Mouse (Mus musculus) right cerebral cortex, postnatal 10 days (tissue): ENCODE results near the gene Ache.
"Not testable (repeated sequence)": the region's sequence is repeated elsewhere in the genome, so short reads cannot be mapped to it uniquely, and the experiment has no call there.

Experiments used
- DNase-seq, 2 experiments: peaks; one replicate each; pipeline ENCODE4 v3.0.0; 2021; ENCODE audit warnings: low spot score in 2 of 2

Gene Ache

DNA sequence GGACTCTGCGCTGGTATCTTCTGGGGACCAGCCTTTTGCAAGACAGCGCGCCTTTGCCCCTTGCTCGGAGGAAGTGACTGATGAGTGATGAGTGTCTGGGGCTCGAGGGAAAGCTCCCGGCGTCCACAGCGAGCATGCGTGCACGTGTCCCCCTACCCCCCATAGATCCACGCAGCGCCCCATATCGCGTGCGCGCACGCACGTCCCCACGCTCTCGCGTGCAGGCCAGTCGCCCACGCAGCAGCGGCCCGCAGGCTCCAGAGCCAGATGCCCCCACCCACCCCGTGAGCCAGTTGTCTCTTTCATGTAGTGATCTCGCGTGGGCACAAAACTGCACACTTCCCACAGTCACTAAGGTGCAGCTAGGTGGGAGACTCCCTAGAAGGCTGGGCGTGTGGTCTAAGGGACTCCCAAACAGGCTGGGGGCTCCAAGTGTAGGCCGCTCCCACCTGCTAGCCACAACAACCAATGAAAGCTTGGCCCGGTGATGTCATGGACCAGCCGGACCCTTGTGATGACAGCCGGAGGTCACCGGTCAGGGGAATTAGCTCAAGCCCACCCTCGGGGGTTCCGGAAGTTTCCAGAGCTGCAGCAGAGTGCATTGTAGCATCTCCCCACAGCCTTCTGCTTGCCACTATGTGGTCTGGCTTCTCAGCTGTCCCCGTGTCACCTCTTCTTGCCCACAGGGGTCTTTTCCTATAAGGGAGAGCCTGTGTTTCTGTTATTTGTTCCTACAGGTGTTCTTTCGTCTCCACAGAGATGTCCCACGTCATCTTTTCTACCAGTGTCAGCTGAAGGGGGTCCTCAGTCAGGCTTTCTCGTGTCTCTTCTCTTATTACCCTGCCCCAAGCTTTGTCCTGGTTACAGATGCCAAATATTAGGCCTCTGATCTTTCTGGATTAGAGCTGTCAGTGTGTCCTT, at the start of gene Ache:
Gene Ache, plus strand, starts transcription at position 488 of the 921 bp plus-strand sequence.
- DNase-seq, result peak; percentile 87 to 91

DNA sequence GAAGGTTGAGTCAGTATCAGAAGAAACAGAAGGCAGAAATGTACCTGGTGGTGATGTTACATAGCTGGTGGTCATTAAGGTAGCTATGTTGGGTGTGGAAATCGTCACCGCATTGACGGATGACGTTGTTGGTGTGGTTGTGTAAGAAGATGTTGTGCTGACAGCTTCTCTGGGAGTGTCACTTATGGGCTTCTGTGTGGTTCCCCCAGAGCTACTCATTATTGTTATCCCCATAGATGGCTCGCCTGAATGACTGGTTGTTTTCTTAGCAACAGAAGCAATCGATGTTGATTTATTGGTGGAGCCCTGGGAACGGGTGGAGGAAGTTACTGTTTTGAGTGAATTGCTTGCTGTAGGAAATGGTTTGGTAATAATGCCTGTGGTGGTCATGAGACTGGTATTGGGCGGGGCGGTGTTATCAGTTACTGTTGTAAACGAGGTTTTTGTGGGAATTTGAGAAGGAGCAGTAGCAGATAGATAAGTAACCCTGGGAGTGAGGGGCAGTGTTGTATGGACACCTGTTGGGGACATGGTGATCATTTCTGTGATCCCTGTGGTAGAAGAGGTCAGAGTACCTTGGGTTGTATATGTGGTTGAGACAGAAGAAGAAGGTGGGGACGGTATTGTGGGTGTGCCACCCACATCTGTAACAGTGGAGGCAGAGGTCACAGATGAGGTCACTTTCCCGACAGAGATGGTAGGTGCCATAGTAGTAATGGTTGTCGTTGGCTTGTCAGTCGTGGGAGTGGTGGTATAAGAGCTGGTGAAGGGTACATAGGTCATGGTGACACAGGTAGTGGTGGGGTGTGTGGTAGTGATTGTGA, 23.2 kb upstream of the Ache start:
- DNase-seq, result no peak

DNA sequence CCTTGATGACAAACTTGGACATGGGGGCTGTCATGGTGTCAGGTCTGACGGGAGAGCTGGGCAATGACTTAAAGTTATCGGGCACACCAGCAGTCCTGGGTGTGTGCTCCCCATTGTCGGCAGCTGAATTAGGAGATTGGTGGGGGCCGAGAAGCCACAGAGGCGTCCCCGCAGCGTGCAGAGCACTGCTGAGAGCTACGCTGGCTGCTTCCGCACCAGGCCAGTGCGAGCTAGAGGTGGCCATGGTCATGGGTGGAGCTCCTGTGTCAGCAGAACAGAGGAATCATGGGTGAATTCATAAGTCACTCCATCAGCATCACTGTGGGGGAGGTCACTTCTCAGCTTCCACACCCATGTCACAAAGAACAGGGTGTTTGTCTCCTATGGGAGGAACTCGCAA, 22.5 kb upstream of the Ache start:
- no peak for DNase-seq

DNA sequence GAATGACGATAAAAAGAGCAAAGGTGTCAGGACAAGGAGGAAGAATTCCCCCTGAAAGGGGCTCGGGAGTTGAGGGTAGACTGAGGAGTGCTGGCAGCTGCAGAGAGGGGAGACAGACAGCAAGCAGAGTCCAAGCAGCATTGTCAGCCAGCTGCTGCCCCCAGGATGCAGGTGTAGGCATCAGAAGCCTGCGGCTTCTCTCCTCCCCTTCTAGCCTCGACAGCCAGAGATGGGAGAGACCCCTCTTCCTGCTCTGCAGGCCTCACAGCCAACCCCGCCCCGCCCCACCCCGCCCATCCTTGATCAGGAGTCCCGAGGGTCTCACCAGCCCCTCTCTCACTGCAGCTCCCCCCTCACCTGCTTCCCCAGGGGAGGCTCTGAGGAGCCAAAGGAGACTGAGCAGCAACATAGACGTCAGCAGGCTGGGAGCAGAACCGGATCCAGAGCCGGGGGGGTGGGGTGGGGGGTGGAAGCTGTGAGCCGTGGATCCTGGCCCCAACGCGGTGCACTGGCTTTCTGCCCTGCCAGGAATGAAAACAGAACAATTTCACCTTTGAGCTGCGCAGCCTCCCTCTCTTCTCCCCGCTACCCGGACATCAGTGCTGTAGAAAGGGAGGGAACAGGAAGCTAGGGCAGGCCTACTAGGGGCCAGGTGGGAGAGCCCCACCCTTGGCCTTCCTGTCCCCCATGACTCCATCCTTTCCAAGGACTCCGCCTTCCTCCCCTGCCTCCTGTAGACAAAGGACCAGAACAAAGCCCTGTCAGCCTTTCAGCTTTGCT, 19.0 kb upstream of the Ache start:
- DNase-seq, result no peak

- DNase-seq, result no peak
Observed at GRCm38 (mm10) chr5:137277360-137278342, 9.7 kb upstream of the Ache start.

DNA sequence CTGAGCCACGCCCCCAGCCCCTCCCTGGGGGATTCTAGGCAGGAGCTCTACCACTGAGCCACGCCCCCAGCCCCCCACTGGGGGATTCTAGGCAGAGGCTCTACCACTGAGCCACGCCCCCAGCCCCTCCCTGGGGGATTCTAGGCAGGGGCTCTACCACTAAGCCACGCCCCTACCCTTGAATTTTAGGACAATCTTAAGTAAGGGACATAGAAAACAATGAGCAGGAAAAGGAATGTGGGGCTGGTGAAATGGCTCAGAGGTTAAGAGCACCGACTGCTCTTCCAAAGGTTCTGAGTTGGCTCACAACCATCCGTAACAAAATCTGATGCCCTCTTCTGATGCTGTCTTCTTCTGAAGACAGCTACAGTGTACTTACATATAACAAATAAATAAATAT, 2.9 kb upstream of the Ache start:
- not testable (repeated sequence) for DNase-seq

DNA sequence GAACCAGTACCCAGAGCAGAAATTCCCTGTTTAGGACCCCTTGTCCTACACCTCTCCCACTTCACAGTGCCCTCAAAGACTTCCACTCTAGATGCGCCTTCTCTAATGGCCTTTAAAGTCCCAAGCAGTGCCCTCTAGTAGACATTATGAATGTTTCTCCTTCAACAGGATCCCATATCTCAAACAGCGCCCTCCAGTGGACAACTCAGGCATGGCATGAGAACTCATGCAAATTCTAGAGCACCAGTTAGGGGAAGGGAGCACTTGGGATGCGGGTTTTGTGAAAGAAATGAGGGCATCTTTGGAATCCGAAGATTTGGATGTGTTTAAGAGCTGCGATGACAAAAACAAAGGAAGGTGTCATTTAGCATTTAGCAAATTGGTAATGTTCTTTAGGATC, 2.3 kb upstream of the Ache start:
- DNase-seq, result peak in 1 of 2 experiments; percentile 59

GRCm38 (mm10) chr5:137285986-137286385, 1.3 kb upstream of the Ache start:
- DNase-seq, result no peak

DNA sequence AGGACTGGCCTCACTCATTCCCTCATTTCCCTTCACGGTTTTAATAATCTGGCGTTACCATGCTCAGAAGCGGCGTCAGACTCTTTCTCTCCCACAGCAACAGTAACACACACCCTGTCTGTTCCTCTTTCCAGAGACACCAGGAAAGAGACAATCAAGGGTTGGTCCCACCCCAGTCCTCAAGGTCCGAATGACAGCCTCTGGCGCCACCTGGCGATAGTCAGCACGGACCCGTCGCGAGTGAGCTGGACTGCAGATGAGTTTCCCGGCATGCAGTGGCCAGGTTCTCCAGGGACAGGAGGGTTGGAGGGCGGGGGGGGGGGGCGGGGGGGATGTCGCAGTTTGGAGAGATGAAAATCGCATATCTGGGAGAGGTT, 676 bp upstream of the Ache start:
- peak; percentile 94 for DNase-seq

DNA sequence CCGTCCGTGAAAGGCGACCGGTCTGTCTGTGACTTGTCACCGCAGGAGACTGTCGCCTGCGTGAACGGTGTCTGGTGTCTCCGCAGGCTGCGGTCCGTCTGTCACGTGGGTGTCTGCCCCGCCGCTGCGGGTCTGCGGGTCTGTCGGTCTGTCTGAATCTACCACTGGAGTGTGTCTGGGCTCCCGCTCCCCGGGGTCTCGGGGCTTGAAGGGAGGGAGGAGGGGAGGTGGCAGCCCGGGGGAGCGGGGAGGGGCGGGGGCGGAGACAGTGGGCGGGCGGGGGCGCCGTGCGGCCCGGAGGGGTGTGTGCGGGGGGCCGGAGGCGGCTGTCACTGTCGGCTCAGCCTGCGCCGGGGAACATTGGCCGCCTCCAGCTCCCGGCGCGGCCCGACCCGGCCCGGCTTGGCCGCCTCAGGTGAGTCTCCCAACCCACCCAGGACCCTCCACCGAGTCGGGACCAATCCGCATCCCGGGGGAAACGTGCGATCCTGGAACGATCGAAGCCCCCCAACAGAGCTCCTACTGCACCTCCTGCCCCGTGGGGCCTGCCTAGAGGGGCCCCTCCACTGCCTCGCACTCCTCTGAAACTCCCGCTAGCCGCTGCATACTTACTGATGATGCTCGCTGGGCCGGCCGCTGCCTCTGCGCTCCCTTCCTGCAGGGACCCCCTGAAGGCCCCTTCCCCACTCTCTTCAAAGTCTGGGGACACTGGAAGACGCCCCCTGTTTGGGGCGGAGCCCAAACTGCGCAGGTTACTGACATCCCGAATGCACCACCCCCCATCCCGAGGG, 829 bp downstream of the Ache start:
- peak; percentile 78 to 84 for DNase-seq

- DNase-seq, result peak; percentile 85
Observed at GRCm38 (mm10) chr5:137288999-137289470, 1.7 kb downstream of the Ache start.

DNA sequence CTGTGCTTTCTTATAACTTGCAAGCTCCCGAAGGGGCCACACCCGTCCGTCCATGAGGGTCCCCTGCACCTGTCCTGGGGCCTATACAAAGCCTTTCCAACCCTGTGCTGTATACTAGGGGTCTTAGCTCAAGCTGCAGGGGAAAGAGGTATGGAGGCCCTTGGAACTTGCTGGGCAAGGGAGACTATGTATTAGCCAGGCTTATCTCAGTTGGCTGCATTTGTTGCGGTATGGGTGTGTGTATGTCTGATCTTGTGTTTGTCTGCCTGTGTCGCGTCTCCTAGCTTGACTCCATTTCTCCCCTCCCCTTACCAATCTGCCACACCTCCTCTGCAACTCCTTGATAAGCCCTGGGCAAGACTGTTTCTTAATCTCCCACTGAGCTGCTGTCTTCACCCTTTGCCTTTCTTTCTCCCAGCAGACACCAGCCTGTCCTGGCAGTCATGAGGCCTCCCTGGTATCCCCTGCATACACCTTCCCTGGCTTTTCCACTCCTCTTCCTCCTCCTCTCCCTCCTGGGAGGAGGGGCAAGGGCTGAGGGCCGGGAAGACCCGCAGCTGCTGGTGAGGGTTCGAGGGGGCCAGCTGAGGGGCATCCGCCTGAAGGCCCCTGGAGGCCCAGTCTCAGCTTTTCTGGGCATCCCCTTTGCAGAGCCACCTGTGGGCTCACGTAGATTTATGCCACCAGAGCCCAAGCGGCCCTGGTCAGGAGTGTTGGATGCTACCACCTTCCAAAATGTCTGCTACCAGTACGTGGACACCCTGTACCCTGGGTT, 2.5 kb downstream of the Ache start:
- peak in 1 of 2 experiments; percentile 39 for DNase-seq

DNA sequence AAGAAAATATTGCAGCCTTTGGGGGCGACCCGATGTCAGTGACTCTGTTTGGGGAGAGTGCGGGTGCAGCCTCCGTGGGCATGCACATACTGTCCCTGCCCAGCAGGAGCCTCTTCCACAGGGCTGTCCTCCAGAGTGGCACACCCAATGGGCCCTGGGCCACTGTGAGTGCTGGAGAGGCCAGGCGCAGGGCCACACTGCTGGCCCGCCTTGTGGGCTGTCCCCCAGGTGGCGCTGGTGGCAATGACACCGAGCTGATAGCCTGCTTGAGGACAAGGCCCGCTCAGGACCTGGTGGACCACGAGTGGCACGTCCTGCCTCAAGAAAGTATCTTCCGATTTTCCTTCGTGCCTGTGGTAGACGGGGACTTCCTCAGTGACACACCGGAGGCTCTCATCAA, 3.4 kb downstream of the Ache start:
- DNase-seq, result peak in 1 of 2 experiments; percentile 65

GRCm38 (mm10) chr5:137291381-137291926, 4.1 kb downstream of the Ache start:
- DNase-seq, result peak in 1 of 2 experiments; percentile 43

GRCm38 (mm10) chr5:137293282-137293681, 6.0 kb downstream of the Ache start:
- DNase-seq, result peak; percentile 76 to 80

DNA sequence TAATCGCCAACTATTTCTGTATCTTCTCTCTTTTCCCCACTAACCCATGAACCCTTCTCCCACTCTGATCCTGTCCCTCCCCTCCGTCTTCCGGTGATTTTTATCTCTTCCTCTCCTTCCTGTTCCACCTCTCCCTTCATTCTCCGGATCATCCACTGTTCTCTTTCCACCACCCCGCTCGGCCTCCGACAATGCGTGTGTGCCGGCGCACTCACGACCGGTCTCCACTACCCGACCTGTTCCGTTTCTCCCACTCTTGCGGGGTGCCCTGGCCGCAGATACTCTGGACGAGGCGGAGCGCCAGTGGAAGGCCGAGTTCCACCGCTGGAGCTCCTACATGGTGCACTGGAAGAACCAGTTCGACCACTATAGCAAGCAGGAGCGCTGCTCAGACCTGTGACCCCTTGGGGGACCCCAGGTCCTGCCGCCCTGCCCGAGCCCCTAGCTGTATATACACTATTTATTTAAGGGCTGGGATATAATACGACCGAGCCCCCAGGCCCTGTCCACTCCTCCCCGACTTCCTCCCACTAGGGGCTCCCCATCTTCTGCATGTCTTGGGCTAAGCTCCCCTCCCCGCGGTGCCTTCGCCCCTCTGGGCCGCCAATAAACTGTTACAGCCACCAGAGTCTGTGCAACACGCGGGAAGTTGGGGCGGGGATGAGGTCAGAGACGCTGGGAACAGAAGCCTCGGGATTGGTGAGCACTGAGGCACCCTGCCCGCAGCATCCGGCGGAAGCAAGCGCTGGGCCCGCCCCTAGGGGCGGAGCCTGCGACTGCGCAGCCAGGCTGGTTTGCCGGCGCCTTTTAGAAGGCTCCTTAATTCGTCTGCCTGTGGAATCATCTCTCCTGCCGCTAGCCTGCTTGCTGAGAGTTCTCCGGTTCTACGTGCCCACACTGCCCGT, 6.8 kb downstream of the Ache start, which contains the start of gene Ufsp1:
Gene Ufsp1, plus strand, starts transcription at position 791 of the 905 bp plus-strand sequence.
- DNase-seq, result peak; percentile 98 to 99

GRCm38 (mm10) chr5:137294744-137295093, 7.4 kb downstream of the Ache start:
- DNase-seq, result no peak
